9 mouse cellular contexts compared by ENCODE assay signal in the genomic region with DNA sequence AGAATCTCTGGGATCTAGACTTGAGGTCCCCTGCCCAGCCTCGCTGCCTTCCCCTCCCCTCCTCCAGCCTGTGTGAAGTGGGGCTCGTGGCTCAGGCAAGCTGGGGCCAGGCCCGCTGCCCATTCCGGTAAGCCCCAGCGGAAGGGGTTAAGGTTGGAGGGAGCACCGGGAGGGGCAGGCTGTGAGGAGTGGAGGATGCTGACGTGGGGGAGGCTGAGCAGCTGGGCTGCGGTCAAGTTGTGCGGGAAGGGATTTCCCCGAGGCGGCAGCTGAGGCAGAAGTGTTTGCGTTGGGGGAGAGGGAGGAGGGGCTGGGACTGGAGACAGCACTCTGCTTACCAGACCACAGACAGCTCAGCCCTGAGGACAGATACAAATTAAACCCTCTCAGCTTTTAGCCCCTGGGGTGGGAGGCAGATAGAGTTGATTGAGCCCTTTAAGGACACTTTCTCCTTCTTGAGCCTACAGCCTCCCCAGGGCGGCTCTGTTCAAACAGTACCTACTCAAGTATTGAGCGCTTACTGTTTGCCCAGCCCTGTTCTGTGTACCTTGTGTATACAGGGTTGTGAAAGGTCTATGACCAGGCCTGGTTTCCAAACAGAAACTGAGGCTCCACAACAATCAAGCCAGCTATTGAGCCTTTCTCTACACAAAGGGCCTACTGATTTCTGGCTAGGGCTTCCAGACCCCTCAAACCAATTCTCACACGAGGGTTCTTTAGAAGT. TPM values are rescaled to one million over a fixed set of nuclear protein-coding genes. Genes with fewer than 3 reads are reported as not detected.
DNase-seq lines count a peak whose midpoint lies in the region; ATAC-seq and TF ChIP-seq lines count a peak whose summit lies in the region.
"Had no signal": no experiment of that assay in that cellular context is flagged by ENCODE, and none has a peak within 500 bp of the region (broad histone marks: within the 10 kb centered on the region; RNA-seq: fewer than 3 reads in every experiment).

No protein-coding gene starts in this region.

- H3K9me3 ChIP-seq in E14TG2a.4 (ENCODE audit: low read length), result peaks cover 31% of the 10 kb centered on the region
- no peaks in the 10 kb centered on the region for H3K9me3 ChIP-seq in hindbrain, postnatal 0 days (ENCODE audit: low read length)
- 0 out of 2 replicates have a peak, but pooled peaks cover 6% of the 10 kb centered on the region for H3K9me3 ChIP-seq in neural tube, embryonic 12.5 days

- H3K36me3 ChIP-seq in E14TG2a.4 (ENCODE audit: insufficient read depth, low read length), result peaks cover 59% of the 10 kb centered on the region
- no peaks in the 10 kb centered on the region for H3K36me3 ChIP-seq in hindbrain, postnatal 0 days (ENCODE audit: insufficient read depth, low read length)
- H3K36me3 ChIP-seq in neural tube, embryonic 12.5 days, result no peaks in the 10 kb centered on the region

- peak; percentile 42; the same call in 1 of the 2 replicates for TF ChIP-seq POLR2A in bone marrow, adult 2 months (IDR thresholded peaks at IDR 0.05; ENCODE audit: borderline replicate concordance, control insufficient read depth, low read depth, low read length)
- TF ChIP-seq POLR2A in lung, adult 2 months (IDR thresholded peaks at IDR 0.05; ENCODE audit: borderline replicate concordance, extremely low read depth, low read depth, low read length), result peak; percentile 3; the same call in 1 of the 2 replicates

- H3K27me3 ChIP-seq in E14TG2a.4 (ENCODE audit: insufficient read depth, low read length), result no peaks in the 10 kb centered on the region
- H3K27me3 ChIP-seq in hindbrain, postnatal 0 days (ENCODE audit: insufficient read depth, low read length), result peaks cover 21% of the 10 kb centered on the region
- peaks cover 43% of the 10 kb centered on the region for H3K27me3 ChIP-seq in neural tube, embryonic 12.5 days (replicated peaks)

- DNase-seq in gastrocnemius, postnatal 10 days, result peak; percentile 56
- DNase-seq in hindbrain, postnatal 0 days (ENCODE audit: low spot score), result no peak
- peak; percentile 84 for DNase-seq in lung, adult 2 months
- DNase-seq in thymus, postnatal 10 days (ENCODE audit: low spot score in 2 of 2), result peak; percentile 68 to 76
- DNase-seq in cerebellum, postnatal 4 days (ENCODE audit: low spot score in 2 of 2), result no peak

- ATAC-seq in hindbrain, postnatal 0 days, result peak; percentile 28; the same call in 1 of the 2 replicates
- peak; percentile 46 for ATAC-seq in neural tube, embryonic 12.5 days (ENCODE audit: low FRiP score, low read depth)

- H3K9ac ChIP-seq in hindbrain, postnatal 0 days (replicated peaks; ENCODE audit: low read length), result no peak overlapping the region
- no peak overlapping the region for H3K9ac ChIP-seq in neural tube, embryonic 12.5 days

- peak overlapping the region; percentile 72 for H3K4me2 ChIP-seq in hindbrain, postnatal 0 days (ENCODE audit: low read depth, low read length)
- H3K4me2 ChIP-seq in neural tube, embryonic 12.5 days (replicated peaks), result peak overlapping the region; percentile 66

- no peak for TF ChIP-seq CTCF in E14TG2a.4 (conservative IDR thresholded peaks at IDR 0.05; ENCODE audit: low read length)
- no peak for TF ChIP-seq CTCF in bone marrow, adult 2 months (IDR thresholded peaks at IDR 0.05; ENCODE audit: control insufficient read depth, insufficient read depth, low read length)
- no peak for TF ChIP-seq CTCF in hindbrain, postnatal 0 days (IDR thresholded peaks at IDR 0.05; ENCODE audit: low read depth)
- TF ChIP-seq CTCF in lung, adult 2 months (IDR thresholded peaks at IDR 0.05; ENCODE audit: insufficient read depth, low read length), result no peak

- H3K4me3 ChIP-seq in E14TG2a.4 (replicated peaks; ENCODE audit: low read length), result peak overlapping the region; percentile 84
- peak overlapping the region; percentile 63 for H3K4me3 ChIP-seq in bone marrow, adult 2 months (replicated peaks; ENCODE audit: control insufficient read depth, low read depth, low read length)
- no peak overlapping the region for H3K4me3 ChIP-seq in hindbrain, postnatal 0 days (ENCODE audit: low read length)
- peak overlapping the region; percentile 69 for H3K4me3 ChIP-seq in lung, adult 2 months (replicated peaks; ENCODE audit: extremely low read depth, low read depth, low read length)
- no peak overlapping the region for H3K4me3 ChIP-seq in neural tube, embryonic 12.5 days

- peak overlapping the region; percentile 79 for H3K27ac ChIP-seq in bone marrow, adult 2 months (ENCODE audit: control insufficient read depth, insufficient read depth, low read depth, low read length, poor library complexity)
- no peak overlapping the region for H3K27ac ChIP-seq in hindbrain, postnatal 0 days
- no peak overlapping the region for H3K27ac ChIP-seq in neural tube, embryonic 12.5 days

- WGBS in bone marrow, adult 2 months, result 7% methylated on average over 15 of the region's 15 CpGs
- WGBS in hindbrain, postnatal 0 days, result 10% methylated on average over 15 of the region's 15 CpGs
- 16% methylated on average over 15 of the region's 15 CpGs for WGBS in lung, adult 2 months
- WGBS in neural tube, embryonic 12.5 days, result 6% methylated on average over 15 of the region's 15 CpGs

- H3K4me1 ChIP-seq in E14TG2a.4 (replicated peaks; ENCODE audit: low read depth, low read length), result peaks cover 76% of the 10 kb centered on the region
- peaks cover 4% of the 10 kb centered on the region for H3K4me1 ChIP-seq in bone marrow, adult 2 months (ENCODE audit: control insufficient read depth, insufficient read depth, low read length)
- no peaks in the 10 kb centered on the region; the same call in 1 of the 2 replicates for H3K4me1 ChIP-seq in hindbrain, postnatal 0 days (ENCODE audit: insufficient read depth, low read length)
- H3K4me1 ChIP-seq in lung, adult 2 months (ENCODE audit: control insufficient read depth, insufficient read depth, low read length), result peaks cover 10% of the 10 kb centered on the region
- H3K4me1 ChIP-seq in neural tube, embryonic 12.5 days, result peaks cover 24% of the 10 kb centered on the region

RNA-seq across cellular contexts. Expression of gene Bcl3, which starts 5.0 kb away (rescaled TPM):
- 6.4 and 13.0 TPM in 2 replicates for polyA plus RNA-seq in bone marrow, adult 2 months (2011; ENCODE audit: insufficient read depth, insufficient read length, low replicate concordance, missing spikeins)
- 1 to 10 TPM; 1.8 to 7.0 TPM for total RNA-seq in gastrocnemius, postnatal 10 days (2021)
- 0.40 and 0.89 TPM in 2 replicates for total RNA-seq in hindbrain, postnatal 0 days (2014; rRNA removed)
- 0.66 and 1.1 TPM in 2 replicates for polyA plus RNA-seq in hindbrain, postnatal 0 days (2015; fragmentation: Nextera tagmentation; extraction: Ambion mirVana)
- polyA plus RNA-seq in lung, adult 2 months (2012; rRNA removed), result 38.7 and 71.2 TPM in 2 replicates
- 1.0 and 2.1 TPM in 2 replicates for polyA plus RNA-seq in neural tube, embryonic 12.5 days (2016; fragmentation: Nextera tagmentation; extraction: Ambion mirVana)

RNA-seq across cellular contexts. Expression of gene Cblc, which starts 20.9 kb away (rescaled TPM):
- polyA plus RNA-seq in bone marrow, adult 2 months (2011; ENCODE audit: insufficient read depth, insufficient read length, low replicate concordance, missing spikeins), result not detected in 2 replicates
- under 1 TPM; 0.38 to 0.59 TPM for total RNA-seq in gastrocnemius, postnatal 10 days (2021)
- not detected in 2 replicates for total RNA-seq in hindbrain, postnatal 0 days (2014; rRNA removed)
- polyA plus RNA-seq in hindbrain, postnatal 0 days (2015; fragmentation: Nextera tagmentation; extraction: Ambion mirVana), result 0.46 and 0.55 TPM in 2 replicates
- polyA plus RNA-seq in lung, adult 2 months (2012; rRNA removed), result 16.1 and 21.9 TPM in 2 replicates
- 0.73 and 0.87 TPM in 2 replicates for polyA plus RNA-seq in neural tube, embryonic 12.5 days (2016; fragmentation: Nextera tagmentation; extraction: Ambion mirVana)
- total RNA-seq: left cerebral cortex, postnatal 10 days had no signal

RNA-seq across cellular contexts. Expression of gene Gm19345, which starts 34.3 kb away (rescaled TPM):
- not detected in 2 replicates for polyA plus RNA-seq in bone marrow, adult 2 months (2011; ENCODE audit: insufficient read depth, insufficient read length, low replicate concordance, missing spikeins)
- total RNA-seq in gastrocnemius, postnatal 10 days (2021), result not detected
- 41.5 and 53.7 TPM in 2 replicates for total RNA-seq in hindbrain, postnatal 0 days (2014; rRNA removed)
- polyA plus RNA-seq in hindbrain, postnatal 0 days (2015; fragmentation: Nextera tagmentation; extraction: Ambion mirVana), result 14.6 and 16.1 TPM in 2 replicates
- polyA plus RNA-seq in lung, adult 2 months (2012; rRNA removed), result 0.52 TPM in 1 of 2 replicates, not detected in the other
- polyA plus RNA-seq in neural tube, embryonic 12.5 days (2016; fragmentation: Nextera tagmentation; extraction: Ambion mirVana), result 1.4 and 1.7 TPM in 2 replicates

RNA-seq across cellular contexts. Expression of gene Ceacam16, which starts 43.6 kb away (rescaled TPM):
- polyA plus RNA-seq in bone marrow, adult 2 months (2011; ENCODE audit: insufficient read depth, insufficient read length, low replicate concordance, missing spikeins), result 3.8 and 8.2 TPM in 2 replicates
- not detected for total RNA-seq in gastrocnemius, postnatal 10 days (2021)
- total RNA-seq in hindbrain, postnatal 0 days (2014; rRNA removed), result not detected in 2 replicates
- 0.86 and 0.89 TPM in 2 replicates for polyA plus RNA-seq in hindbrain, postnatal 0 days (2015; fragmentation: Nextera tagmentation; extraction: Ambion mirVana)
- polyA plus RNA-seq in lung, adult 2 months (2012; rRNA removed), result 0.90 and 2.5 TPM in 2 replicates
- polyA plus RNA-seq in neural tube, embryonic 12.5 days (2016; fragmentation: Nextera tagmentation; extraction: Ambion mirVana), result not detected in 2 replicates
- total RNA-seq: left cerebral cortex, postnatal 10 days had no signal

RNA-seq across cellular contexts. Expression of gene Bcam, which starts 46.7 kb away (rescaled TPM):
- 0.79 and 4.5 TPM in 2 replicates for polyA plus RNA-seq in bone marrow, adult 2 months (2011; ENCODE audit: insufficient read depth, insufficient read length, low replicate concordance, missing spikeins)
- total RNA-seq in gastrocnemius, postnatal 10 days (2021), result 10 to 100 TPM; 60.3 to 68.9 TPM
- total RNA-seq in hindbrain, postnatal 0 days (2014; rRNA removed), result 43.2 and 50.7 TPM in 2 replicates
- 29.0 and 30.7 TPM in 2 replicates for polyA plus RNA-seq in hindbrain, postnatal 0 days (2015; fragmentation: Nextera tagmentation; extraction: Ambion mirVana)
- polyA plus RNA-seq in lung, adult 2 months (2012; rRNA removed), result 769 and 829 TPM in 2 replicates
- 15.1 and 15.4 TPM in 2 replicates for polyA plus RNA-seq in neural tube, embryonic 12.5 days (2016; fragmentation: Nextera tagmentation; extraction: Ambion mirVana)

Comparison
In these comparisons a context has a peak if more than half of its experiments do, and no peak if none do; other contexts are left out.
1. H3K4me3 ChIP-seq: peak in E14TG2a.4 (single experiment), bone marrow, adult 2 months (single experiment) and lung, adult 2 months (single experiment); none in hindbrain, postnatal 0 days (single experiment) and neural tube, embryonic 12.5 days (single experiment).
2. DNase-seq: peak in gastrocnemius, postnatal 10 days (single experiment), lung, adult 2 months (single experiment) and thymus, postnatal 10 days (2 of 2); none in hindbrain, postnatal 0 days (single experiment) and cerebellum, postnatal 4 days (0 of 2).